Mouse (Mus musculus): ENCODE data around the gene Esx1. TPM values are rescaled to one million over a fixed set of nuclear protein-coding genes. Genes with fewer than 3 reads are reported as not detected.

The Esx1 gene
- polyA plus RNA-seq (2015; fragmentation: Nextera tagmentation; extraction: Ambion mirVana) = not detected in 2 replicates

GRCm38 (mm10) chrX:137121718-137122117, at the start of gene Esx1:
TSS of gene Esx1 (minus strand) at chrX:137122083.
- Histone ChIP-seq H3K9me3 (replicated peaks; ENCODE audit: control insufficient read depth, low read length) (no peaks in the 10 kb centered on the region), H3K4me2 (ENCODE audit: low read depth, low read length) (no peak within 1 kb of the TSS), H3K4me1 (ENCODE audit: control insufficient read depth, insufficient read depth, low read length) (peaks cover 5% of the 10 kb centered on the region; the same call in 1 of the 2 replicates), H3K9ac (ENCODE audit: low read length) (no peak within 1 kb of the TSS), H3K36me3 (ENCODE audit: control insufficient read depth, insufficient read depth, low read length) (no peaks in the 10 kb centered on the region), H3K27ac (ENCODE audit: low read length) (no peak within 1 kb of the TSS), H3K4me3 (replicated peaks; ENCODE audit: low read length) (no peak within 1 kb of the TSS), H3K27me3 (ENCODE audit: control insufficient read depth, insufficient read depth, low read length) (peaks cover 51% of the 10 kb centered on the region)
- ATAC-seq (ENCODE audit: insufficient read depth, low FRiP score) = no peak
- WGBS = 20% methylated on average over 21 of the region's 21 CpGs

- WGBS = 44% methylated on average over 7 of the region's 7 CpGs
- Histone ChIP-seq H3K27ac (ENCODE audit: low read length) (no peak overlapping the region), H3K9ac (ENCODE audit: low read length) (no peak overlapping the region), H3K4me2 (ENCODE audit: low read depth, low read length) (no peak overlapping the region), H3K4me1 (ENCODE audit: control insufficient read depth, insufficient read depth, low read length) (no peaks in the 10 kb centered on the region), H3K4me3 (replicated peaks; ENCODE audit: low read length) (no peak overlapping the region), H3K36me3 (ENCODE audit: control insufficient read depth, insufficient read depth, low read length) (no peaks in the 10 kb centered on the region), H3K9me3 (replicated peaks; ENCODE audit: control insufficient read depth, low read length) (no peaks in the 10 kb centered on the region), H3K27me3 (ENCODE audit: control insufficient read depth, insufficient read depth, low read length) (no peaks in the 10 kb centered on the region)
- no peak for ATAC-seq (ENCODE audit: insufficient read depth, low FRiP score)
Measured at GRCm38 (mm10) chrX:137170021-137170420, 48.1 kb upstream of the Esx1 start.

- Histone ChIP-seq H3K4me2 (ENCODE audit: low read depth, low read length) (no peak overlapping the region), H3K36me3 (ENCODE audit: control insufficient read depth, insufficient read depth, low read length) (no peaks in the 10 kb centered on the region), H3K27ac (ENCODE audit: low read length) (no peak overlapping the region), H3K4me3 (replicated peaks; ENCODE audit: low read length) (no peak overlapping the region), H3K9me3 (replicated peaks; ENCODE audit: control insufficient read depth, low read length) (no peaks in the 10 kb centered on the region), H3K27me3 (ENCODE audit: control insufficient read depth, insufficient read depth, low read length) (no peaks in the 10 kb centered on the region), H3K9ac (ENCODE audit: low read length) (no peak overlapping the region), H3K4me1 (ENCODE audit: control insufficient read depth, insufficient read depth, low read length) (no peaks in the 10 kb centered on the region)
- no peak for ATAC-seq (ENCODE audit: insufficient read depth, low FRiP score)
- WGBS = 65% methylated on average over 7 of the region's 7 CpGs
Measured at GRCm38 (mm10) chrX:137167658-137168057, 45.8 kb upstream of the Esx1 start.

- Histone ChIP-seq H3K27ac (ENCODE audit: low read length) (no peak overlapping the region), H3K4me2 (ENCODE audit: low read depth, low read length) (no peak overlapping the region), H3K9ac (ENCODE audit: low read length) (no peak overlapping the region), H3K9me3 (replicated peaks; ENCODE audit: control insufficient read depth, low read length) (no peaks in the 10 kb centered on the region), H3K4me3 (replicated peaks; ENCODE audit: low read length) (no peak overlapping the region), H3K4me1 (ENCODE audit: control insufficient read depth, insufficient read depth, low read length) (no peaks in the 10 kb centered on the region), H3K36me3 (ENCODE audit: control insufficient read depth, insufficient read depth, low read length) (no peaks in the 10 kb centered on the region), H3K27me3 (ENCODE audit: control insufficient read depth, insufficient read depth, low read length) (no peaks in the 10 kb centered on the region)
- no peak for ATAC-seq (ENCODE audit: insufficient read depth, low FRiP score)
- 75% methylated on average over 3 of the region's 3 CpGs for WGBS
Measured at GRCm38 (mm10) chrX:137165621-137166020, 43.7 kb upstream of the Esx1 start.

- 47% methylated on average over 1 of the region's 1 CpGs for WGBS
- ATAC-seq (ENCODE audit: insufficient read depth, low FRiP score) = no peak
- H3K9me3 ChIP-seq (replicated peaks; ENCODE audit: control insufficient read depth, low read length) = no peaks in the 10 kb centered on the region
Measured at GRCm38 (mm10) chrX:137162700-137163099, 40.8 kb upstream of the Esx1 start.

GRCm38 (mm10) chrX:137160971-137161370, 39.1 kb upstream of the Esx1 start:
- H3K36me3 ChIP-seq (ENCODE audit: control insufficient read depth, insufficient read depth, low read length) = no peaks in the 10 kb centered on the region
- no peak overlapping the region for H3K4me2 ChIP-seq (ENCODE audit: low read depth, low read length)
- no peak for ATAC-seq (ENCODE audit: insufficient read depth, low FRiP score)
- H3K27me3 ChIP-seq (ENCODE audit: control insufficient read depth, insufficient read depth, low read length) = no peaks in the 10 kb centered on the region
- no peaks in the 10 kb centered on the region for H3K4me1 ChIP-seq (ENCODE audit: control insufficient read depth, insufficient read depth, low read length)
- H3K27ac ChIP-seq (ENCODE audit: low read length) = no peak overlapping the region
- no peaks in the 10 kb centered on the region for H3K9me3 ChIP-seq (replicated peaks; ENCODE audit: control insufficient read depth, low read length)
- no peak overlapping the region for H3K9ac ChIP-seq (ENCODE audit: low read length)
- no peak overlapping the region for H3K4me3 ChIP-seq (replicated peaks; ENCODE audit: low read length)
- WGBS = 53% methylated on average over 3 of the region's 3 CpGs

More at GRCm38 (mm10) chrX:137162700-137163099, 40.8 kb upstream of the Esx1 start:
- no peak overlapping the region for H3K4me2 ChIP-seq (ENCODE audit: low read depth, low read length)
- no peaks in the 10 kb centered on the region for H3K36me3 ChIP-seq (ENCODE audit: control insufficient read depth, insufficient read depth, low read length)
- H3K27ac ChIP-seq (ENCODE audit: low read length) = no peak overlapping the region
- H3K27me3 ChIP-seq (ENCODE audit: control insufficient read depth, insufficient read depth, low read length) = no peaks in the 10 kb centered on the region
- no peaks in the 10 kb centered on the region for H3K4me1 ChIP-seq (ENCODE audit: control insufficient read depth, insufficient read depth, low read length)
- H3K9ac ChIP-seq (ENCODE audit: low read length) = no peak overlapping the region
- no peak overlapping the region for H3K4me3 ChIP-seq (replicated peaks; ENCODE audit: low read length)

GRCm38 (mm10) chrX:137149050-137149449, 27.2 kb upstream of the Esx1 start:
- 88% methylated on average over 11 of the region's 11 CpGs for WGBS
- H3K4me2 ChIP-seq (ENCODE audit: low read depth, low read length) = no peak overlapping the region
- H3K4me3 ChIP-seq (replicated peaks; ENCODE audit: low read length) = no peak overlapping the region
- H3K27ac ChIP-seq (ENCODE audit: low read length) = no peak overlapping the region
- ATAC-seq (ENCODE audit: insufficient read depth, low FRiP score) = no peak
- no peak overlapping the region for H3K9ac ChIP-seq (ENCODE audit: low read length)
- H3K9me3 ChIP-seq (replicated peaks; ENCODE audit: control insufficient read depth, low read length) = no peaks in the 10 kb centered on the region
- no peaks in the 10 kb centered on the region; the same call in 1 of the 2 replicates for H3K27me3 ChIP-seq (ENCODE audit: control insufficient read depth, insufficient read depth, low read length)
- no peaks in the 10 kb centered on the region for H3K4me1 ChIP-seq (ENCODE audit: control insufficient read depth, insufficient read depth, low read length)
- no peaks in the 10 kb centered on the region for H3K36me3 ChIP-seq (ENCODE audit: control insufficient read depth, insufficient read depth, low read length)

- no peaks in the 10 kb centered on the region; the same call in 1 of the 2 replicates for H3K27me3 ChIP-seq (ENCODE audit: control insufficient read depth, insufficient read depth, low read length)
- no peak overlapping the region for H3K4me2 ChIP-seq (ENCODE audit: low read depth, low read length)
- H3K36me3 ChIP-seq (ENCODE audit: control insufficient read depth, insufficient read depth, low read length) = no peaks in the 10 kb centered on the region
- H3K9ac ChIP-seq (ENCODE audit: low read length) = no peak overlapping the region
- no peak for ATAC-seq (ENCODE audit: insufficient read depth, low FRiP score)
- H3K4me3 ChIP-seq (replicated peaks; ENCODE audit: low read length) = no peak overlapping the region
- WGBS = 32% methylated on average over 4 of the region's 4 CpGs
- H3K9me3 ChIP-seq (replicated peaks; ENCODE audit: control insufficient read depth, low read length) = no peaks in the 10 kb centered on the region
- H3K4me1 ChIP-seq (ENCODE audit: control insufficient read depth, insufficient read depth, low read length) = no peaks in the 10 kb centered on the region
- H3K27ac ChIP-seq (ENCODE audit: low read length) = no peak overlapping the region
Measured at GRCm38 (mm10) chrX:137144674-137145073, 22.8 kb upstream of the Esx1 start.

- no peak overlapping the region for H3K4me3 ChIP-seq (replicated peaks; ENCODE audit: low read length)
- no peak overlapping the region for H3K27ac ChIP-seq (ENCODE audit: low read length)
- WGBS = 81% methylated on average over 4 of the region's 4 CpGs
- H3K4me2 ChIP-seq (ENCODE audit: low read depth, low read length) = no peak overlapping the region
- no peak overlapping the region for H3K9ac ChIP-seq (ENCODE audit: low read length)
- H3K9me3 ChIP-seq (replicated peaks; ENCODE audit: control insufficient read depth, low read length) = no peaks in the 10 kb centered on the region
- H3K36me3 ChIP-seq (ENCODE audit: control insufficient read depth, insufficient read depth, low read length) = no peaks in the 10 kb centered on the region
- no peaks in the 10 kb centered on the region; the same call in 1 of the 2 replicates for H3K27me3 ChIP-seq (ENCODE audit: control insufficient read depth, insufficient read depth, low read length)
- ATAC-seq (ENCODE audit: insufficient read depth, low FRiP score) = no peak
- H3K4me1 ChIP-seq (ENCODE audit: control insufficient read depth, insufficient read depth, low read length) = no peaks in the 10 kb centered on the region
Measured at GRCm38 (mm10) chrX:137143726-137144125, 21.8 kb upstream of the Esx1 start.

GRCm38 (mm10) chrX:137142546-137142945, 20.7 kb upstream of the Esx1 start:
- no peak for ATAC-seq (ENCODE audit: insufficient read depth, low FRiP score)
- WGBS = 26% methylated on average over 2 of the region's 2 CpGs
- Histone ChIP-seq H3K9me3 (replicated peaks; ENCODE audit: control insufficient read depth, low read length) (no peaks in the 10 kb centered on the region), H3K27me3 (ENCODE audit: control insufficient read depth, insufficient read depth, low read length) (no peaks in the 10 kb centered on the region; the same call in 1 of the 2 replicates), H3K4me2 (ENCODE audit: low read depth, low read length) (no peak overlapping the region), H3K27ac (ENCODE audit: low read length) (no peak overlapping the region), H3K36me3 (ENCODE audit: control insufficient read depth, insufficient read depth, low read length) (no peaks in the 10 kb centered on the region), H3K4me1 (ENCODE audit: control insufficient read depth, insufficient read depth, low read length) (no peaks in the 10 kb centered on the region), H3K9ac (ENCODE audit: low read length) (no peak overlapping the region), H3K4me3 (replicated peaks; ENCODE audit: low read length) (no peak overlapping the region)

Measured in stomach, embryonic 16.5 days (tissue).